Mouse (Mus musculus) neural tube, embryonic 14.5 days (tissue): ENCODE measurements around the gene Zfp108. TPM values are rescaled to one million over a fixed set of nuclear protein-coding genes. Genes with fewer than 3 reads are reported as not detected.

Source experiments
- ATAC-seq: fragments of 200-750 bp; cut with Nextera tagmentation; 2 replicates; pipeline ENCODE4 v1.8.0; 2017; ENCODE audit warnings: low read depth, mild to moderate bottlenecking, moderate TSS enrichment, moderate library complexity
- H3K27ac ChIP-seq: fragments of 300-500 bp; sonication (generic); 2 replicates; pipeline ENCODE4 v1.5.1; 2014; ENCODE audit warnings: low read depth, mild to moderate bottlenecking, control low read depth, low read length, moderate library complexity, mixed read lengths
- H3K27me3 ChIP-seq: fragments of 300-500 bp; sonication (generic); 2 replicates; pipeline ENCODE4 v1.6.1; 2014; ENCODE audit warnings: low read length; ENCODE audit not compliant: control insufficient read depth, insufficient read depth
- H3K36me3 ChIP-seq: fragments of 300-500 bp; sonication (generic); 2 replicates; pipeline ENCODE4 v1.6.1; 2014; ENCODE audit warnings: low read length, mixed read lengths; ENCODE audit not compliant: control insufficient read depth, insufficient read depth
- H3K4me1 ChIP-seq: fragments of 300-500 bp; sonication (generic); 2 replicates; pipeline ENCODE4 v1.6.1; 2014; ENCODE audit warnings: low read length; ENCODE audit not compliant: control insufficient read depth, insufficient read depth
- H3K4me2 ChIP-seq: fragments of 300-500 bp; sonication (generic); 2 replicates; pipeline ENCODE4 v1.6.1; 2014; ENCODE audit warnings: mild to moderate bottlenecking, low read depth, low read length, control low read depth
- H3K4me3 ChIP-seq: fragments of 300-500 bp; sonication (generic); 2 replicates; pipeline ENCODE4 v1.5.1; 2014; ENCODE audit warnings: low read depth, low read length, control low read depth, mixed read lengths
- H3K9ac ChIP-seq: fragments of 300-500 bp; sonication (generic); replicated peaks from 2 replicates; pipeline ENCODE4 v1.6.1; 2014; ENCODE audit warnings: low read depth, mild to moderate bottlenecking, control low read depth, low read length, mixed read lengths
- H3K9me3 ChIP-seq: fragments of 300-500 bp; sonication (generic); 2 replicates; pipeline ENCODE4 v1.6.1; 2016; ENCODE audit warnings: low read length; ENCODE audit not compliant: control insufficient read depth
- WGBS: fragments of 180-500 bp; shearing (Covaris S2); extraction: QIAGEN DNeasy Blood & Tissue Kit; methylation state at CpG from one replicate; pipeline ENCODE4 v1.1.7; 2014; 5-methylcytosine and 5-hydroxymethylcytosine counted together
- polyA plus RNA-seq: library from polyadenylated mRNA; unstranded; fragments of >200 nt; fragmentation: Nextera tagmentation; extraction: Ambion mirVana; gene quantifications from 2 replicates; pipeline ENCODE4 v1.2.1, GENCODE M21; 2014

Zfp108 gene
- polyA plus RNA-seq, 1 experiment from 2014 or later = 7.0 TPM

DNA sequence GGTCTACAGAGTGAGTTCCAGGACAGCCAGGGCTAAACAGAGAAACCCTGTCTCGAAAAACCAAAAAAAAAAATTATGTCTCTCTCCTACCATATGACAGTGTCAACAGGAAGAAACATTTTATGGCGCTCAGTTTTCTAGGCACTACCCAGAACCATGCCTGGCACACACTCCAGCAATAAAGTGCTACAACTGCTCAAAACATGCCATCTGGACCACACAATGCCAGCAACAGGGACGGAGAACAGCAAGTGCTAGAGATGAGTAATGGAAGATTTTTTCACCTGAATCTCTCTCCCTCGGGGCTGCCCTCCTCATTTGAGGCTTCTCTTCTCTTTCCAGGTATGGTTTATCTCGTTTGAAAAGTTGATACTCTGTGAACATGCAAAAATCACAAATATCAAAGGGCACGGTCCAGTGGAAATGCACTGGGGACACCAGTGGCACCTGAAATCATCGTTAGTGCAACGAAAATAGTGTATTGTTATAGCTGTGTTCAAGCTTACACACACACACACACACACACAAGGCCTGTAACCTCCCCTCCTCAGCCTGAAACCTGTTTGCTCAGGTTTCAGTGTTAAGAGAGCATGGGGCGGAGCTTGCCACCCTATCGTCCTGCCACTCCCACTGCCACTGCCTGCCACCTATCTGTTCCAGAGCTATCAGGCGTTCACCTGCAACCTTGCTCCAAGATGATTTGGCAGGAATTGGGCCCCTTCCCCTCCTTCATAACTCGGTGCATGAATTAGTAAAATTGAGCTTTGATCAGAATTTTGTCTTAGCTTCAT, 38.7 kb downstream of the Zfp108 start:
- H3K9ac ChIP-seq = no peak overlapping the region
- WGBS = 90% methylated on average over 12 of the region's 12 CpGs
- peaks cover 52% of the 10 kb centered on the region for H3K36me3 ChIP-seq
- peaks cover 7% of the 10 kb centered on the region; the same call in 1 of the 2 replicates for H3K4me1 ChIP-seq
- no peak for ATAC-seq
- no peak overlapping the region for H3K27ac ChIP-seq
- H3K27me3 ChIP-seq = no peaks in the 10 kb centered on the region
- H3K4me2 ChIP-seq = no peak overlapping the region
- H3K4me3 ChIP-seq = no peak overlapping the region
- H3K9me3 ChIP-seq = no peaks in the 10 kb centered on the region

DNA sequence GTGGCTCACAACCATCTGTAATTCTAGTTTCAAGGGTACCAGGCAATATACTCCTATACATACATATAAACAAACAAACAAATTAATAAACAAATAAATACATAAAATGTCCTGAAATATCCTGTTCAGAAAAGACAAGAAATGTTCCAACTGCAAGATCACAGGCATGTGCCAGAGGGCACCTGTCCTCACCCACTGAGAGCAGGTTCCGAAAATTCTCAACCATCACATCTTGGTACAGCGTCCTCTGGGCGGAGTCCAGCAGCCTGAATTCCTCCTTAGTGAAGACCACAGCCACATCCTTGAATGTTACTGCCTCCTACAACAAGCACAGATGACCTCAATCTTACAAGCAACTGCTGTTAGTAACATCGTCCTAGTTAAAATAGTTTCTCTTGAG, 40.2 kb downstream of the Zfp108 start:
- H3K4me3 ChIP-seq = no peak overlapping the region
- H3K4me1 ChIP-seq = peaks cover 8% of the 10 kb centered on the region; the same call in 1 of the 2 replicates
- H3K36me3 ChIP-seq = peaks cover 51% of the 10 kb centered on the region
- no peaks in the 10 kb centered on the region for H3K9me3 ChIP-seq
- H3K27me3 ChIP-seq = no peaks in the 10 kb centered on the region
- no peak overlapping the region for H3K27ac ChIP-seq
- H3K9ac ChIP-seq = no peak overlapping the region
- WGBS = 96% methylated on average over 4 of the region's 4 CpGs
- H3K4me2 ChIP-seq = no peak overlapping the region
- no peak for ATAC-seq

DNA sequence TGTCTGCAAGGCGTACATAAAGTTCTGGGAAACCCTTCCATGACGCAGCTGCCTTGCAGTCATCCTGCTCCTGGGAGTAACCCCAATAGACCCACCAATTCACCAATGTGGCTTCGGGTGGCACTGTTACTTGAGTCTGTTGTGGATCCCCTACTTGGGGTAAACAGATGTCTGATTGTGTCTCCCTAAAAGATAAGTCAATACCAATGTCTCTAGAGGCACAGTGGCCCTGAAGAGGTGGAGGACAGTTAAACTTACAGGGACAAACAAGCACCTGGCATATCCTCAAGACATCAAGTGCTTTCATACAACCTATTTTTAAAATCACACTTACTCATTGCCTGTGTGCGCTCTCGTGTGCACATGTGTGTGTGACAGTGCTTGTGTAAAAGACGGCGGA, 40.8 kb downstream of the Zfp108 start:
- Histone ChIP-seq H3K4me2 (no peak overlapping the region), H3K9me3 (no peaks in the 10 kb centered on the region)
- WGBS = 97% methylated on average over 7 of the region's 7 CpGs

DNA sequence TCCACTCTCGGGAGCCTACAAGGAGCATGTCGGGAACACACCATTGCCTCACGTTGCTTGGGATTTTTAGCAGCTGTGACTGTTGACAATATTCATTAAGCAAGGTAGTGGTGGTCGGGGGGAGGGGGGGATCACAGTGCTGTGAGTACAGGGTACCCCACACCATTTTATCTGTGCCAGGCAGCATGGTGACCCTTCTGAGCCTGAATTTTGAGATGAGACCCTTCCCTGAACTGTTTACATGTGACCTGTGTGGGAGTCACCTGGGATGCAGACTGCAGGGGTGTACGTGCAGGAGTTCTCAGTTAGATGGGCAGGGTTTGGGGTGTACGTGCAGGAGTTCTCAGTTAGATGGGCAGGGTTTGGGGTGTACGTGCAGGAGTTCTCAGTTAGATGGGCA, 41.8 kb downstream of the Zfp108 start:
- no peak overlapping the region for H3K4me2 ChIP-seq
- H3K27me3 ChIP-seq = no peaks in the 10 kb centered on the region
- no peak overlapping the region for H3K4me3 ChIP-seq
- ATAC-seq = no peak
- H3K4me1 ChIP-seq = peaks cover 13% of the 10 kb centered on the region; the same call in 1 of the 2 replicates
- H3K9ac ChIP-seq = no peak overlapping the region
- no peak overlapping the region for H3K27ac ChIP-seq
- 95% methylated on average over 7 of the region's 7 CpGs for WGBS
- H3K9me3 ChIP-seq = no peaks in the 10 kb centered on the region
- H3K36me3 ChIP-seq = peaks cover 35% of the 10 kb centered on the region

More for the DNA sequence above, 40.8 kb downstream of the Zfp108 start:
- peaks cover 13% of the 10 kb centered on the region; the same call in 1 of the 2 replicates for H3K4me1 ChIP-seq
- ATAC-seq = no peak
- no peaks in the 10 kb centered on the region for H3K27me3 ChIP-seq
- H3K9ac ChIP-seq = no peak overlapping the region
- H3K27ac ChIP-seq = no peak overlapping the region
- no peak overlapping the region for H3K4me3 ChIP-seq
- H3K36me3 ChIP-seq = peaks cover 45% of the 10 kb centered on the region

DNA sequence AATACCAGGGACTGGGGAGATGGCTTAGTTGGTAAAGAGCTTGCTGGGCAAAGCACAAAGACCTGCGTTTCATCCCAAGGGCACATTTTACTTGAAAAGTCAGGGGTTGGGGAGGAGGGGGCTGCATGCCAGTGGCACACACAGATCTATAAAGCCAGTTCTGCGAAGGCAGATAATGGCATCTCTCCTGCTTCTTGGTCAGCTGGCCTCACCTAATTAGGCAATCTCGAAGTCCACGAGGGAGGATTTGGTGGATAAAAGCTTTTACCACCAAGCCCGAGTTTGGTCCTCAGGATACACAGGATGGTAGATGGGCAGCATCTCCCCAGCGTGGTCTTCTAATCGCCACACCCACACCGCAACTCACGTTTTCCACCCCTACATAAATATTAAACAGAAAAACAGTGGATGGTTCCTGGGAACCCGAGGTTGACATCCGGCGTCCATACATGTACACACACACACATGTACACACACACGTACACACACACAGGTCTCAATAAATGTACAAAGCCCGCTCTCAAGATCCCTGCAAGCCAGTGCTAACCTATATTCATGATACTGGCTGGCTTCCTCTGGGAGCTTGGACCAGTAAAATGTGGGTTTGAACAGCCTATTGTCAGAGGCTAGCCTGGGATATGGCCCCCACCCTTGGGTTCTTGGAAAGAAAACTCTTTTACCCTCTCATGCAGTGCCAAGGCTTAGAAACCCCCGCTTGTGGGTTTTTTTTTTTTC, 42.9 kb downstream of the Zfp108 start:
- no peak for ATAC-seq
- H3K9me3 ChIP-seq = no peaks in the 10 kb centered on the region
- H3K4me2 ChIP-seq = peak overlapping the region; percentile 83
- 89% methylated on average over 15 of the region's 15 CpGs for WGBS
- H3K36me3 ChIP-seq = peaks cover 32% of the 10 kb centered on the region; the same call in 1 of the 2 replicates
- no peak overlapping the region for H3K9ac ChIP-seq
- H3K4me1 ChIP-seq = peaks cover 13% of the 10 kb centered on the region; the same call in 1 of the 2 replicates
- H3K27ac ChIP-seq = no peak overlapping the region
- H3K4me3 ChIP-seq = peak overlapping the region; percentile 62; the same call in 1 of the 2 replicates
- H3K27me3 ChIP-seq = no peaks in the 10 kb centered on the region

DNA sequence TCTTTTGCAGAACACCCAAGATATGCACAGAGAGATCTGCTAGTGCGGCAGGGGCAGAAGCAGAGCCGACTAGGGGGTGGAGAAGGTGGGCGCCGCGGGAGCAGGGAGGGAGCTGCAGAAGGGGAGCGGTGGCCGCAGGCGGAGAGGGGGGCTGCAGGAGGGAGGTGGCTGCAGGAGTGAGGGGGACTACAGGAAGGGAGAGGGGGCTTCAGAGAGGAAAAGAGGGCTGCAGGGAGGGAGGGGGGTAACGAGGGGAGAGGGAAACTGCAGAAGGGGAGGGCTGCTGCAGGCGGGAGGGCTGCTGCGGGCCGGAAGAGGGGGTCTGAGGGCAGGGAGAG, 44.0 kb downstream of the Zfp108 start:
- Histone ChIP-seq H3K27ac (peak overlapping the region; percentile 92), H3K9ac (peak overlapping the region; percentile 69), H3K4me1 (peaks cover 13% of the 10 kb centered on the region; the same call in 1 of the 2 replicates), H3K4me3 (peak overlapping the region; percentile 62), H3K27me3 (no peaks in the 10 kb centered on the region), H3K36me3 (peaks cover 36% of the 10 kb centered on the region), H3K9me3 (no peaks in the 10 kb centered on the region), H3K4me2 (peak overlapping the region; percentile 83)
- 1% methylated on average over 12 of the region's 12 CpGs for WGBS
- ATAC-seq = peak; percentile 36

DNA sequence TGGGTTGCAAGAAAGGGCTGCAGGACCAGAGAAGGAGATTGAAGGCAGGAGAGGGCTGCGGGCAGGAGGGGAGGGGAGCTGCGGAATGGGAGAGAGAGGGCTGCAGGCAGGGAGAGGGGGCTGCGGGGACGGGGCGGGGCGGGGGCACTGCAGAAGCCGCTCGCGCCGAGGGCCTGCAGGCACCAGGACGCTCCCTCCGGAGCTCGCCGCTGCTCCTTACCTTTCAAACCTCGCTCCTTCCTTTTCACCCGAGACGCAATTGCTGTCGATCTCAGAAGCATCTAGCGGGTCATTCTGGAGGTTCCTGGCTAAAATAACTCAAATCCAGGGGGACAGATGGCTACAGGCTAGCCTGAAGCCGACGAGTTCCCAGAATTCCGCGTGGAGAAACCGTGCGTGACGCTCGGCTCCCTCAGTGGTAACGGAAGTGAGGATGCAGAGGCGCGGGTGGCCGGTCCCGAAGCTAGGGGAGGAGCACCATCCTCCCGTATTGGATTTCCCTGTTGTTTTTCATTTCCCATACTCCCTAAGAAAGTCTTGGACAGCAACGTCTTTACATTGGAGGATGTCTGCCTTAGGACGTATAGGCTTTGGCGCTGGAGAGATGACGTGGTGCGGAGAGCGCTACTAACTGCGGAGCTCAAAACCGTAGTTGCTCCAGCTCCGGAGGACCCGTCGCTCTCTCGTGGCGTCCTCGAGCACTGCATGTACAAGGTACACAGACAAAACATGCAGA, 44.5 kb downstream of the Zfp108 start:
- Histone ChIP-seq H3K4me3 (peak overlapping the region; percentile 62), H3K27me3 (no peaks in the 10 kb centered on the region), H3K4me1 (peaks cover 13% of the 10 kb centered on the region; the same call in 1 of the 2 replicates), H3K36me3 (peaks cover 39% of the 10 kb centered on the region), H3K9ac (peak overlapping the region; percentile 69), H3K4me2 (peak overlapping the region; percentile 83), H3K27ac (peak overlapping the region; percentile 92), H3K9me3 (no peaks in the 10 kb centered on the region)
- peak; percentile 92 for ATAC-seq
- under 1% methylated on average over 47 of the region's 47 CpGs for WGBS

DNA sequence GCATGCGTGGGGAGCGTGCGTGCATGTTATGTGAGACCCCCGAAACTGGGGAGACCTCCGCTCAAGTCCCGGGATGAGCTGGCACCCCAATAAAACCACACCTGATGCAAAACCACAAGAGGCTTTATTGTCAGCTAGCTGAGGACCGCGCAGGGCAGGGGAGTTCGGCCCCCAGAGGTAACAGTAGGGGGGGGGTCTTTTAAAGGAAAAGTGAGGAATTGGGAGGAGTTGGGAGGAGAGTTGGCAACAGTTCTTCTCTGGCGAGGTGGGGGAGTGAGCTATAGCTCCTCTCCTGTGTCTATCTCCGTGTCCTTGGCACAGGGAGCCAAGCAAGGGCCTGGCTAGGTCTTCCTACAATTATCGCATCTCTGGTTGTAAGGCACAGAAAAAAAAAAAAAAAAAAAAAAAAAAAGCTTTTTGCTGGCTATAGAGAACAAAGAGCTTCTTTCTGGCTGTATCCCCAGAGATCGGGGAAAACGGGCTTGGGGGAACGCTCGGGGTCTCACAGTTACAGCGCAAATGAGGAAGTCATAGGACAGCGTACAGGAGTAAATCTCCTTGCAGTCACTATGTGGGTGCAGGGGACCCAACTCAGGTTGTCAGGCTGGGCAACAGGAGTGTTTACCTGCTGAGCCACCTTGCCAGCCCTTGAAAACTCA, 45.4 kb downstream of the Zfp108 start:
- 0% methylated on average over 18 of the region's 18 CpGs for WGBS

More for the DNA sequence above, 45.4 kb downstream of the Zfp108 start:
- ATAC-seq = peak; percentile 35
- H3K4me2 ChIP-seq = peak overlapping the region; percentile 83
- H3K27me3 ChIP-seq = no peaks in the 10 kb centered on the region
- H3K36me3 ChIP-seq = peaks cover 34% of the 10 kb centered on the region
- H3K9ac ChIP-seq = peak overlapping the region; percentile 69
- peaks cover 13% of the 10 kb centered on the region; the same call in 1 of the 2 replicates for H3K4me1 ChIP-seq
- H3K9me3 ChIP-seq = no peaks in the 10 kb centered on the region
- H3K4me3 ChIP-seq = peak overlapping the region; percentile 62
- H3K27ac ChIP-seq = peak overlapping the region; percentile 44; the same call in 1 of the 2 replicates
